Mouse (Mus musculus) retina, postnatal 1 day (tissue): ENCODE results near the gene Gm20661.

Source experiments
- DNase-seq: peaks from one replicate; pipeline ENCODE4 v3.0.0-alpha.2; 2012

The Gm20661 gene

GRCm38 (mm10) chr9:107968531-107968930, 14.3 kb upstream of the Gm20661 start:
- DNase-seq: no peak

DNA sequence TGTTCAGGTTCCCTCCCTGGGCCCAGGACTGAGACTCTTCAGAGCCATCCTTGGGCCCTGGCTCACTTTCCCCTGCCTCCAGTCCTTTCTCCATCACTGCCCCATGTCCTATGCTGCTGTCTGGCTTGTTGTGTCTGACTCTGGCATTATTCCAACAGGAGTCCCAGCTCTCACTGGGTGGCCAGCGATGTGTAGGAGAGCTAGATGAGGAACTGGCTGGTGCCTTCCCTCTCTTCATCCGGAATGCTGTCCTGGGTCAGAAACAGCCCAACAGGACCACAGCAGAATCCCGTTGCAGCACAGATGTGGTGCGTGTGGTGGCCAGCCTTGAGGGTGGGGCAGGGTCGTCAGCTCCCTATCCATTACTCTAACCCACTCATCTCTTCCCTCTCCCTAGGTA, 12.5 kb upstream of the Gm20661 start:
- no peak for DNase-seq

GRCm38 (mm10) chr9:107971690-107972541, 10.9 kb upstream of the Gm20661 start:
- no peak for DNase-seq

DNA sequence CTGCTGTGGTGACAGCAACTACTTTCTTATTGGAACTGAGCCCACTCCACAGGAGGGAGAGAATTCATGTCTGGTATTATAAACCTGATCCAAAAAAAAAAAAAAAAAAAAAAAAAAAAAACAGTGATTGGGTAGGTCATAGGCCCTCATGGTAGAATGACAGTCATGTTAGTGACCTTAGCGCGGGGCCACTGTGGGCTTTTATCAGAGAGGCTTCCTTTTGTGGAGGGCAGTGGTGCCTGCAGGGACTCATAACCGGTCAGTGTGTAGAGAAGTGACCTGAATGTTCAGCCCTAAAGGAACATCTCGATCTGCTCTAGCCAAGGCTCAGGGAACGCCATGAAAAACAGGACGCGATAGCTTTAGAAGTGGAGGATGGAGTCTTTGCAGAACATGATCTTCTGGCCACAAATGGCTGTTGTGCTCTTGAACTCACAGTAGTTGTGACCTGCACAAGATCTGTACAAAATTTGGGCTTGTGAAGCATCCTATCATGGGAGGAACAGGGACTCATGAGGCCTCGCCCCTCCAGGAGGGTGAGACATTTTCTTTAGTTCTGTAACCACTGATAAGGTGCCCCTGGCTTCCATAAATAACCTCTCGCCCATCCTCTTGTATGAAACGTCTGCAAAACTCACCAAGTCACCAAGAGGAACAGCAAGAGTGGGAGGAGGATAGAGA, 8.2 kb upstream of the Gm20661 start:
- no peak for DNase-seq

GRCm38 (mm10) chr9:107975399-107976386, 7.2 kb upstream of the Gm20661 start, which contains the start of gene Uba7:
Gene Uba7 (plus strand): TSS chr9:107975505.
- DNase-seq: no peak

DNA sequence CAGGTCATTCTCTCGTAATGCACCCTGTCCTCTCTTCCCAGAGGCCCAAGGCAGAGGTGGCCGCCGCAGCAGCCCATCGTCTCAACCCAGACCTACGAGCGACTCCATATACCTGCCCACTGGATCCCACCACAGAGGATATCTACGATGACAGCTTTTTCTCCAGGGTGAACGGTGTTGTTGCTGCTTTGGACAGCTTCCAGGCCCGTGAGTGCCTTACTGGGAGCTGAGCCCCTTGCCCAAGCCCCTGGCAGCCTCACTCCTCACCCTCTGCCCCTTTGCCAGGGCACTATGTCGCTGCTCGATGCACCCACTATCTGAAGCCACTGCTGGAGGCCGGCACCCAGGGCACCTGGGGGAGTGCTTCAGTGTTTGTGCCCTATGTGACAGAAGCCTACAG, 4.0 kb upstream of the Gm20661 start:
- no peak for DNase-seq

DNA sequence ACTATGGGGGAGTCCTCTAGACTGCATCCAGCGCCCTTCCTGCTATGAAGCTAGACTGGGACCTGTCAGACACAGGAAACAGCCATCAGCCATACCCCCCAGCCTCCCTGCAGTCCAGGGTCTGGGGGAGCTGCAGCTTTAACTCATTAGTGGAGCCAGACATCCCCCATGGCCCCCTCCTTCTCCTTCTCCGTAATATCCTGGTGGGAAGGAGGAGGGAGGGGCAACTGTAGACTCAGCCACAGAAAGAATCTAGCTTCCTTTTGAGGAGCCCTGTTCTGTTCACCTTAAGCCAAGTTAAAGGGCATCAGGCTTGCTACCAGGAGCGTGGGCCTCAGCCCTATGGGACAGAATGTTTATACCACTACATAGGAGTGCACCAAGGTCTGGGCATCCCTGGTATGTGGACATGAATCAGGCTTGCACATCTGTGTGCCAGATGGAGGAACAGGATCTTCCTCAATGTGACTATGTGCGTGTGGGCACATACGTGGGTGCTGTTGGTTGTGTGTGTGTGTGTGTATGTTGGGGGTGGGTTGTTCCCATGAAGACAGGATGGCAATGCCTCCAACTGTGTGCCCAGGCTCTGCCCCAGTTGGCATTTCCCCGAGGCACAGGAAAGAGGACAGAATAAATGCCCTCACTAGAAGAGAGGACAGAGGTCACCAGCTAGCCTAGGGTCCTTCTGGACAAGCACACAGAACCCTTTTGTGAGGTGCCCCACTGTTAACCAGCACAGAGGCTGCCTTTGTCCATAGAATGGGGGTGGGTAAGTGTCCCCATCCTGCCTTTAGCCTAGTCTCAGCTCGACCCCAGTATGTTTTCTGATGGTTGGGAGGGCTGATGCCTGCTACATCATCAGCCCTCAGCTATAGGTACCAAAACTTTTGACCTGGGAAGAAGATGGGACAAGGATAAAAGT, 913 bp upstream of the Gm20661 start:
- peak; percentile 60 for DNase-seq

GRCm38 (mm10) chr9:107983421-107983890, 598 bp downstream of the Gm20661 start:
- peak; percentile 51 for DNase-seq

DNA sequence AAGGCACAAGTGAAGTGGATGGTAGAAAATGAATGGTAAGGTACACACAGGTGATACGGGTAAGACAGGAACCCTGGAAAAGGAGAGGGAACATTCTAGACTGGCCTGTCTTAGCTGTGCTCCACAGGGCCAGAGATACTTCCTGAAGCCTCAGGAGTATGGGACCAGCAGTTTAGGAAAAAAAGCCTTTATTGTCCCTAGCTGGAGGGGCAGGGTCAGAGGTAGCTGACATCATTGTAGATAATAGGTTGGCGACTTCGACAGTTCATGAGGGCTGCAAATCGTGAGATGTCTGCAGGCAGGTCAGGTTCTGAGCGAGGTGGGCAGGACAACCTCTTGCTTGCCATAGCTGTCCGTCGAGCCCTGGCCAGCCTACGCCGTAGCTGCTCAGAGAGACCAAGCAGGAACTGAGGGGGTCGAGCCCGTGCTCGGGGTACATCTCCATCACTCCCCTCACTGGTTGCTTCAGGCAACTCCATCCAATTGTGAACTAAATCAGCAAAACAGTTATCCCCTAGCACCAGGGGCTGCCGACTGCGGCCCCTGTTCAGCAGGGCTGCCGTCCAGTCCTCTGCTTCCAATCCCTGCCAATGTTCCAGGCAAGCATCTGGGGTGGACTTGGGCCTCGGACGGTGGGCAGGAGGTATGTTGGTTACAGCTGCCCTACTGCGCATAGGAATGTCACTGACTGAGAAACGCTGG, 1.3 kb downstream of the Gm20661 start:
- no peak for DNase-seq

GRCm38 (mm10) chr9:107984754-107985055, 1.8 kb downstream of the Gm20661 start:
- no peak for DNase-seq

DNA sequence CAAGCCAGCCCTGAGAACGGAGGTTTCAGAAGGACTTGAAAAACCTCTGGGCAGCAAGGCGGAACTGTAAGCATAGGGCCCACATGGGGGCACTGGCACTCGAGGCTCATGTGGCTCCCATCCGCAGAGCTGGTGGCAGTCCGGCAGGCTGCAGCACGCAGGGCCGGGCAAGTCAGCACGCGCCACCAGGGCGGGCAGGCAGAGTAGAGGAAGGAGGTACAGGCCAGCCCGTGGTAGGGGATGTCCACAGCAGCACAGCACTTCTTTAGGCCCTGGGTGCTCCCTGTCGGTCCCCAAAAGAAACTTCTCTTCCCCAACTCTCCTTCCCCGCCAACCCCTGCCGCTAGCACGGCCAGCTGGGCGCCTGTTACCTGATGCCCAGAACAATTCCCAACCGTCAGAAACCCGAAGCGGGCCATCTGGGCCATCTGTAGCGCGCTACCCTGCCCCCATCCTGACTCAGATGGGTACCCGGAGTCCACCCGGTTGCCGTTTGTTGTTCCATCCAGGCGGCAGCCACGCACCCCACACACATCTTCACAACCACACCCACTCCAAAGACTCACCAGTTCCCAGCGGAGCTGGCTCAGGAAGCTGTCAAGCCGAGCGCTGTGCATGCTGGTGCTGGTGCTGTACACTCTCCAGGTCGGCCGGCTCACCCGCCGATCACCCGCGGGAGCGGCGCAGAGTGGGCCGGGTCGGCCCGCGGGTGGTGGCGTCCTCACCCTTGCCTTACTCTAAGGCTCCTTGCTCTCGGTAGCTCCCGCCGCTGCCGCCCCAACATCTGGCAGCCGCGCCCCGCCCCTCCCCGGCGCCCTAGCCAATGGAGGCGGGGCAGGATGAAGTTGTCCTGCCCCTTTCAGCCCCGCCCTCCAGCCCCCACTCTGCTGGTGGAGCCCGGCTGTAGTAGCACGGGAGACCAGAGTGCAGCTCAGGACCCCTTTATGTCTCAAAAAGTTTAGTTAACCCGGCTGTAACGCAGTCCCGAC, 2.6 kb downstream of the Gm20661 start, which contains the start of gene Inka1:
Gene Inka1 (minus strand): TSS at position 749 of the 989 bp plus-strand sequence.
- peak; percentile 82 for DNase-seq

DNA sequence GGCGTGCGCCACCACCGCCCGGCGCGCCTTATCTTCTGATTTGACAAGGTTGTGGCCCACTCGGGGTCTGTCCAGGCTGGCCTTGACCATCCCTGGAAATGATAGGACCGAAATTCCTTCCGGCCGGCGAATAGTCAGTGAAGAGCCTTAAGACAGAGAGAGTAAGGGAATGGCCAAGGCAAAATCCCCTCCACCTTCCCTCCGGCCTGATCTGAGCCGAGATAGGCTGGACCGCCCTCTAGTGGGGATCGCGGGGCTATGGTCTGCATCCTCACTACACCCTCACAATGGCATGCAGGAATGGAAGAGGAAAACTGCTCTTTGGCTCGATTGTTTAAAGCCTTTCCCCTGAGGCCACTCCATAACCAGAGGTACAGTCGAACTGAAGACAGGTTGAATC, 3.5 kb downstream of the Gm20661 start:
- DNase-seq: peak; percentile 88

GRCm38 (mm10) chr9:107987950-107988349, 5.1 kb downstream of the Gm20661 start:
- no peak for DNase-seq

DNA sequence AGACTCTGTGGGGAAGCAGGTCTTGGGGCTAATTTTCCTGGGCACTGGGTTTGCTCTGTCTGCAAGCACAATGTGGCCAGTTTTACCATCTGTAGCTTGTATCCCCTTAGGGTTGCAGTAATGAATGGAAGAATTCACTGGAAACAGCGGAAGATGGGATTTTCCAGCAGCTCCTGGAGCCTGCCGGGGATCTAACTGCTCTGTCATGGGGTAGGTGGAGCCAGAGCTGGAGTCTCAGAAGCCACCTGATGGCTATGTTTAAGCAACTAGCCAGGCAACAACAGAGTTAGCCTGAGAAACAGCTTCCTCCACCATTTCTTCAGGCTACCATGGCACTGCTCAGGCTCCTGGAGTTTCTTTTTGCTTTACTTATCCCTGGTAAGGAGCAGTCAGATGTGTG, 9.3 kb downstream of the Gm20661 start, which contains the start of gene Cdhr4:
Gene Cdhr4 (plus strand): TSS at position 301 of the 400 bp plus-strand sequence.
- no peak for DNase-seq

DNA sequence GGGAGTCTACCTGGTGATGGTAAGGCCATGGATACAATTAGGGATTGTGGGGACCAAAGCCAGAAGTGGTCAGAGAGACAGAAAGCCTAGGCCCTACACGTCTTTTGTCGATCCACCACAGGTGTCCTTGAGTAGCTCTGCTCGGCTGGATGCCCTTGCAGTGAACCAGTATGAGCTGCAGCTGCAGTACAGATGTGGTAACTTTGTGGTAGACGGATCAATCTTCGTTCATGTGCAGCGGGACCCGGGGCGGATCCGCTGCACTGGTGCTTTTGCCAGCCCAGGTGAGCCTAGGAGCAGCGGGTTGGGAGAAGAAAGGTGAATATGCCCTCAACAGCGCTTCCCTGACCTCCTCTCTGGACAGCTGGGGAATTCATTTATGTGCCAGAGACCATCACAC, 10.2 kb downstream of the Gm20661 start:
- no peak for DNase-seq

- no peak for DNase-seq
Observed at GRCm38 (mm10) chr9:107994464-107994863, 11.6 kb downstream of the Gm20661 start.

GRCm38 (mm10) chr9:107995513-107995912, 12.7 kb downstream of the Gm20661 start:
- no peak for DNase-seq

- DNase-seq: no peak
Observed at GRCm38 (mm10) chr9:107996049-107996448, 13.2 kb downstream of the Gm20661 start, which contains the start of gene Gm20662. Gene Gm20662 (plus strand): TSS chr9:107996349.

- peak; percentile 100 for DNase-seq
Observed at GRCm38 (mm10) chr9:108001922-108002770, 19.3 kb downstream of the Gm20661 start, which contains the start of gene Ip6k1. Gene Ip6k1 (plus strand): TSS chr9:108002501.
